Mouse (Mus musculus): ENCODE results near the gene Cobl. TPM values are rescaled to one million over a fixed set of nuclear protein-coding genes. Genes with fewer than 3 reads are reported as not detected.

Gene Cobl
- total RNA-seq, 4 experiments from 2014 or later = 21.1 to 35.3 (median 28.9) TPM

GRCm38 (mm10) chr11:12445222-12445621 lies 19.5 kb downstream of the Cobl start:
- no peak for DNase-seq (ENCODE audit: low spot score in 2 of 2)

GRCm38 (mm10) chr11:12444215-12444614 lies 20.5 kb downstream of the Cobl start:
- DNase-seq (ENCODE audit: low spot score in 2 of 2) = no peak

- no peak for DNase-seq (ENCODE audit: low spot score in 2 of 2)
Measured at GRCm38 (mm10) chr11:12443614-12444013, 21.1 kb downstream of the Cobl start.

GRCm38 (mm10) chr11:12443185-12443584 lies 21.6 kb downstream of the Cobl start:
- DNase-seq (ENCODE audit: low spot score in 2 of 2) = no peak

- DNase-seq (ENCODE audit: low spot score in 2 of 2) = no peak
Measured at GRCm38 (mm10) chr11:12442283-12442682, 22.5 kb downstream of the Cobl start.

GRCm38 (mm10) chr11:12435905-12436304 lies 28.9 kb downstream of the Cobl start:
- no peak for DNase-seq (ENCODE audit: low spot score in 2 of 2)

- DNase-seq (ENCODE audit: low spot score in 2 of 2) = no peak
Measured at GRCm38 (mm10) chr11:12435018-12435417, 29.7 kb downstream of the Cobl start.

- no peak for DNase-seq (ENCODE audit: low spot score in 2 of 2)
Measured at GRCm38 (mm10) chr11:12434597-12434996, 30.2 kb downstream of the Cobl start.

- DNase-seq (ENCODE audit: low spot score in 2 of 2) = no peak
Measured at GRCm38 (mm10) chr11:12431911-12432310, 32.8 kb downstream of the Cobl start.

GRCm38 (mm10) chr11:12430231-12431041 lies 34.3 kb downstream of the Cobl start:
- DNase-seq (ENCODE audit: low spot score in 2 of 2) = no peak

GRCm38 (mm10) chr11:12426746-12427145 lies 38.0 kb downstream of the Cobl start:
- DNase-seq (ENCODE audit: low spot score in 2 of 2) = no peak

- DNase-seq (ENCODE audit: low spot score in 2 of 2) = no peak
Measured at GRCm38 (mm10) chr11:12424205-12424604, 40.6 kb downstream of the Cobl start.

- no peak for DNase-seq (ENCODE audit: low spot score in 2 of 2)
Measured at GRCm38 (mm10) chr11:12421183-12421582, 43.6 kb downstream of the Cobl start.

- DNase-seq (ENCODE audit: low spot score in 2 of 2) = no peak
Measured at GRCm38 (mm10) chr11:12420146-12420545, 44.6 kb downstream of the Cobl start.

- peak in 1 of 2 experiments; percentile 42 for DNase-seq (ENCODE audit: low spot score in 2 of 2)
Measured at GRCm38 (mm10) chr11:12416899-12417298, 47.9 kb downstream of the Cobl start.

- DNase-seq (ENCODE audit: low spot score in 2 of 2) = no peak
Measured at GRCm38 (mm10) chr11:12415329-12415728, 49.4 kb downstream of the Cobl start.

- no peak for DNase-seq (ENCODE audit: low spot score in 2 of 2)
Measured at GRCm38 (mm10) chr11:12411950-12412349, 52.8 kb downstream of the Cobl start.

GRCm38 (mm10) chr11:12411075-12411807 lies 53.5 kb downstream of the Cobl start:
- DNase-seq (ENCODE audit: low spot score in 2 of 2) = no peak

- no peak for DNase-seq (ENCODE audit: low spot score in 2 of 2)
Measured at GRCm38 (mm10) chr11:12409463-12409862, 55.3 kb downstream of the Cobl start.

GRCm38 (mm10) chr11:12407834-12408233 lies 56.9 kb downstream of the Cobl start:
- DNase-seq (ENCODE audit: low spot score in 2 of 2) = no peak

- no peak for DNase-seq (ENCODE audit: low spot score in 2 of 2)
Measured at GRCm38 (mm10) chr11:12399903-12400302, 64.9 kb downstream of the Cobl start.

GRCm38 (mm10) chr11:12396196-12396595 lies 68.6 kb downstream of the Cobl start:
- no peak for DNase-seq (ENCODE audit: low spot score in 2 of 2)

GRCm38 (mm10) chr11:12394701-12395100 lies 70.1 kb downstream of the Cobl start:
- DNase-seq (ENCODE audit: low spot score in 2 of 2) = no peak

Data from layer of hippocampus, adult 8-10 months (tissue).